Mouse (Mus musculus): Measurements from ENCODE around the gene Ndufs4. TPM values are rescaled to one million over a fixed set of nuclear protein-coding genes. Genes with fewer than 3 reads are reported as not detected.
A peak's percentile ranks its signal among the peaks of the same experiment; 100 is the strongest.
"Not testable (repeated sequence)": the region's sequence is repeated elsewhere in the genome, so short reads cannot be mapped to it uniquely, and the experiment has no call there.

The Ndufs4 gene
- polyA plus RNA-seq, 1 experiment: 122 TPM

DNA sequence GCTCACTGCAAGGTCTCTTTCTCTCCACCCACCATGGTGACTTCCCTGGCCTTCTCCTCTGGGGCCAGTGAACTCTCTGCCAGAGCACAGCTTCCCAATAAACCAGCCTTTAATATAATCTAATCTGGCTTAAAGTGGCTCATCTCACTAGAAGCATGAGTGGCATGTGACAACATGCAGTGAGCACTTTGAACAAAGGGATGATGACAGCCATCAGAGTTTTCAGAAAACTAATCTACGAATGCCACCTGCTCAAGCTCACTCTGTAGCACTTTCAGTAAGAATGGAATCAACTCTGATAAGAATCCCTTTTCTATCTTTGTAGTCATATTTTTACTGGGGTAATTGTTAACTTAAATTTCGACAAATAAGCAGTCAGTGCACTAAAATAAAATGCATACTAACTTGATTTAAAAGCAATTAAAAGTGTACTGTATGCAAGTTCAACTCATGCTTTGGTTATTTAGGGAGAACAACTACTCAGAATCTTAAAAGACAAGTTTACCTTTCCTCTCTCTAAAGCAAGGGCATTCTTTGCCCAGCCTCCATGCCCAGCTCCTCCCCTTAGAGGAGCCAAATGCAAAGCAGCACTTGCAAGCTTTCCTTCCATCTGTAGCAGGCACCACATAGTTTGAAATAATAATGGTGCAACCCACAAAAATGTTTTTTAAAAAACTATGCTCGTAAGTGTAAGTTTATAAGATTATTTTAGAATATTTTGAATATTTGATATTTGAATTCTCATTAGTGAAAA, 43.7 kb downstream of the Ndufs4 start:
- no peak for DNase-seq (ENCODE audit: extremely low spot score in 1 of 2, low spot score in 1 of 2)

DNA sequence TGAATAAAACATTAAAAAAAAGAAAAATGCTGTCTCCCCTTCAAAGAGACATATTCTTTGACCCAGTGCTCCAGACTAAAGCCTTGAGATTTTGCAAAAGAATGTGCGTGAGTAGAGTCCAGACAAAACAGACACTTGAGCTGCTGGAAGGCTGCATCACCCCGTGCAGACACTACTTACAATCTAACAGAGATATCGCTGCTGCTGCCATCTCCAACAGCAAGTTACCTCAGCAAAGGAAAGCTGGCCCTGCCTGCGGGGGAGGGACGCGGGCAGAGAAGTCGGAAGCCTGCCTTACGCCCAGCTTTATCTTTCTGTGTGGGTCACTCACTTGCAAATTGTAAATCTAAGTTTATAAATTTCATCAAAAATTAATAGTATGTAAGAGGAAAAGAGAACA, 45.1 kb downstream of the Ndufs4 start:
- DNase-seq (ENCODE audit: extremely low spot score in 1 of 2, low spot score in 1 of 2): no peak

DNA sequence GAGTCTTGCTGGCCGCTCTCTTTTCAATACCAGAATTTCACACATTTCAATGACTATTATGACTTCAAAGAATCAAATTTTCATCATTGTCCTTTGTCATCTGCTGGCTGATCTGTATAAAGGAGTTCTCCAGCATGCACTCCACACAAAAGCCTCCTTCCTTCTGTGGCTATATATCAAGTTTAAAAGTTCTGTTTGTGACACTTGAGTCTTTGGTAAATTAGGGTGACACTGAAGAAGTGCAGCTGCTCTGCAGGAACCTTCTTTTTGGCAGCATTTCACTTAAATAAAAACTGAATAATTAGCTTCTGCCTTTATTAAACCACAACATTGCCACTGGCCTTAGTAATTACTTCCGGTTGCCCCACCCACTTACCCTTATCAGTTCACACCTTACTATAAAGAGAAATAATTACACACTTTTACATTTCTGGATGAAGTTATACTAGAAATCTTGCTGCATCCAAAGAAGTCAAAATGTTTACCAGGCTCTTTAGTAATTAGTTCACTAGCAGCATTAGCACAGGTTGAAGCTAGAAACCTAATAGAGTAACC, 68.1 kb downstream of the Ndufs4 start:
- no peak for DNase-seq (ENCODE audit: extremely low spot score in 1 of 2, low spot score in 1 of 2)

DNA sequence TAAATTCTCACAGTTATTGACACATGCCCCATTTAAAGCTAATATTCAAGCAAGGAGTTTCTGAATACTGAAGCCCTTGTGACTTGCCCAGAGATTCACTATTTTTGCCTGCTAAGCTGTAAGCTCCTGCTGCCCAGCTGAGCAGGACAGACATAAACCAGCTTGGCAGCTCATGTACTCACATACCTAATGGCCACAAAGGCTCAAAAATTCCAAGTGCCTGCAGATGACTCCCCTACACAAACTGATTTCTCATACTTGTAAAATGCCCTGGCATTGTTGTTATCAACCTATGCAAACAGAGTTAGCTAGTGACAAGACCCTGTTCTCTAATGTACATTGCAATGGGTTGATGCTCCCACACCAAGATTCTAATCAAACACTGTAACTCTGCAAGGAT, 68.9 kb downstream of the Ndufs4 start:
- no peak for DNase-seq (ENCODE audit: extremely low spot score in 1 of 2, low spot score in 1 of 2)

DNA sequence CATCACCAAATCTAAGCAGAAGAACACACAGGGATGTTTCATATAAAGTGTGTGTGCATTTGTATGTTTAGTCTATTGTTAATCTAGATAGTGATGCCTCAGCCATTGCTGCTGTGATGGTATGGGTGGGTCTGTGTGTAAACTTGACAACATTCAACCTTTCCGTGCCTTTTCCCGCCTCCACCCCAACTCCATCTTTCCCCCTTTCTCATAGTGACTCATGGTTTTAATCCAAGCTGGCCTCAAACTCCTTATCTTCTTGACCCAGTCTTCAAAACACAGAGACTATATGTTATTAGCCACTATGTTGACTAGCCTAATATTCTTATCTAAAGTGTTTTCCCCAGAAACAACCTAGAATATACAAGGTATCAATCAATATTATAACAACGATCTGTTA, 72.7 kb downstream of the Ndufs4 start:
- no peak for DNase-seq (ENCODE audit: extremely low spot score in 1 of 2, low spot score in 1 of 2)

DNA sequence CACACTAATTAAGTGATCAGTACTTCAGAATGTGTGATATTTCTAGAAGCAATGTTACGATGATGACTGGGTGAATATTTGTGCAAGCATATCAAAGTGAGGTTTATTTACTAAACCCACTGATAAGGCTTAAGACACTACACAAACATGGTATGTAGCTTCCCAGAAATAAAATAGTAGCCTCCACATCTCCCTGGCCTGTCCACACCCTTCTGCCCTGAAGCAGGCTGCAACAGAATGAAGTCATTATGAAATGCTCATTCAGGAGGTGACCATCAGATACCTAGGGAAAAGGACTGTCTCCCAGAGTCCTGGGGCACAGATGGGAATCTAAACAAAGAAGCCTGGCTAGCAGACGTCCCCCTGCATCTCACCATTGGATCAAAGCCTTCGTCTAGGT, 73.1 kb downstream of the Ndufs4 start:
- no peak for DNase-seq (ENCODE audit: extremely low spot score in 1 of 2, low spot score in 1 of 2)

DNA sequence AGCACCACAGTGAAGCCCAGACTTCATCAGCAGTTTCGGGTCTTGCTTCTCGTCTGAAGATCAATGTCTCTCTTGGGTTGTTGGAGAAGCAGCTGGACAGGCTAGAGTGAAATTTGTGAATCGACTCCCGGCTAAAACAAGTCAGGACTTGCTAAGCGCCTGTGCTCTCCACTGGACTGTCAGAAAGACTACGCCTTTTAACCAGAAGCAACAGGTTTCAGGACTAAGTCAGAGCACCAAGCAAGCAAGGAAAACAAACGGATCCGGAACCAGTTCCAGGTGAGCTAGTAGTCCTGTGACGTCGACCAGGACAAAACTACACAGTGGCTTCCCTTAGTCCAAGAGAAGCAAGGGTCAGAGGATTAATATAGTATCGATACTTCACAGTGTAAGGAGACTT, 77.5 kb downstream of the Ndufs4 start:
- no peak for DNase-seq (ENCODE audit: extremely low spot score in 1 of 2, low spot score in 1 of 2)

DNA sequence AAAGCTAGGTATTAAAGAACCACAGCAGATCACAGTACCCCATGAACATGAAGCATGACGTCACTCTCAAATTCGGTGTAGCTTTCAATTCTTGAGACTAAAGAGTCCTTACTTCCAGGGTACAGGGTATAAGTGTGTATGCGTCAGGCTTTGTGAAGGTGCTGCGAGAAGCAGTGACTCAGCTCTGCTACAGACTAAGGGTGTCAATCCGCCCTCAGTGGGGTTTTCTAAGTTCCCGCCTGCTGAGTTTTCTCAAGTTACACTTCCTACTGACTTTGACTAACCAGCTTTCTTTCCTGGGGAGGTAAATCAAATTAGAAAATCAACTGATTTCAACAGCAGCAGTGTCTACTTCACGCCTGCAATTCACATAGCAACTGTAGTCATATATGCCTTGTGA, 83.4 kb downstream of the Ndufs4 start:
- DNase-seq (ENCODE audit: extremely low spot score in 1 of 2, low spot score in 1 of 2): peak in 1 of 2 experiments; percentile 57

DNA sequence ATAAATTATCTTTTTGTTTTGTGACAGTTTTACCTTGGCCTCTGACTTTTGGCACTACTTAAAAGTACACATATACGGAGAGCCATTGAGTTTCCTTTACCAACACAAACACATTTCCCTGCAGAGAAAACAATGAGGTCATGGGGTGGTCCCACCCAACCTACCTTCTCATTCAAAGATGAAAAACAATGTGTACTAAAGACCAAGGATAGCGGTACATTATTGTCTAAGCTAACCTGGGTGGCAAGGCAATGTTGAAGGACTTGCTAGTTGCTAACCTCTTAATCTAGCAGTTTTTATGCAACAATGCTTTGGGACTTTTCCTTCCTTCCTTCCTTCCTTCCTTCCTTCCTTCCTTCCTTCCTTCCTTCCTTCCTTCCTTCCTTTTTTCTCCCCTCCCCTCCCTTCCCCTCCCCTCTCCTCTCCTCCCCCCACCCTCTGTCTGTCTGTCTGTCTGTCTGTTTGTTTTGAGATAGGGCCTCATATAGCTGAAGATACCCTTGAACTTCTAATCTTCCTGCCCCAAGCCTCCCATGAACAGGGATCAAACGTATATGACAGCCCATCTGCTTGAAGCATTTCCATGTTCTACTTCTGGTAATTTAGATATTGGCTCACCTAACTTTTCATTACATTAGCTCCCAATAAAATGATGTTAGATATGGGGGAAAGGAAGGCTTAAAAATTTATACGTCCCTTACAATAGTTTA, 84.4 kb downstream of the Ndufs4 start:
- no peak for DNase-seq (ENCODE audit: extremely low spot score in 1 of 2, low spot score in 1 of 2)

DNA sequence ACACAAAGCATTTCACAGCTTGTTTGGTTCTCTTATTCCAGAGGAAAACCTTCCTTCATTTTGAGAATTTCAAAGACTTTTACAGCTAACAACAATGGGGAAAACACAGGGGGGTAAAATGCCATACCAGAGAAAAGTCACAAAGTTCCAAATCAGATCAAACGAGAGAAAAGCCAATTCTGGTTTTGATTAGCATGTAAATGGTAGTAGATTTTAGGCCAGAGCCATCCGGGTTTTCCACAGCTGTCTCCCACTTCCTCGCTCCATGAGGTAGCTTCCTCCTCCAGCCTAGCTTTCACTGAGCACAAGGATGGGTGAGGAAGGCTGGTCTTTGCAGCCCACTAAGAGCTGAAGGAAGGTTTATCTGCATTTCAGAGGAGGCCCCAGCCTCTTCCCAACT, 90.3 kb downstream of the Ndufs4 start:
- no peak for DNase-seq (ENCODE audit: extremely low spot score in 1 of 2, low spot score in 1 of 2)

DNA sequence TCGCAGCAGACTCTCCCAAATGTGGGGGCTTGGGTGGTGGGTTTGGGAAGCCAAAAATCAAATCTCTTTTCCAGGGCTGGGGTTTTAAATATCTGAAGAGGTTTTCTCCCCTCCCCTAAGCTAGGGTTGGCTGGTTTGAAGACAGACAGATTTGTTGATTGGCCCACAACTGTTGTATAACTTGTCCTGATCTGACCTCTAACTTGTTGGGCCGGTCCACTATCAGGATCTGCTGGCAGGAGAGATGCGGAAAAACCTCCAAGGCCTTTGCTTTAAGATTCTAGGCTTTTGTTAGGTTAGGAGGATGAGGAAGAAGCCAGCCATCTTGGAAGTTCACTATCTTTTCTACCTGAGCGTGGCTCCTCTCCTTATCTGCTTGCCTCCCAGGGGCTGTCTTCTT, 91.5 kb downstream of the Ndufs4 start:
- DNase-seq (ENCODE audit: extremely low spot score in 1 of 2, low spot score in 1 of 2): no peak

DNA sequence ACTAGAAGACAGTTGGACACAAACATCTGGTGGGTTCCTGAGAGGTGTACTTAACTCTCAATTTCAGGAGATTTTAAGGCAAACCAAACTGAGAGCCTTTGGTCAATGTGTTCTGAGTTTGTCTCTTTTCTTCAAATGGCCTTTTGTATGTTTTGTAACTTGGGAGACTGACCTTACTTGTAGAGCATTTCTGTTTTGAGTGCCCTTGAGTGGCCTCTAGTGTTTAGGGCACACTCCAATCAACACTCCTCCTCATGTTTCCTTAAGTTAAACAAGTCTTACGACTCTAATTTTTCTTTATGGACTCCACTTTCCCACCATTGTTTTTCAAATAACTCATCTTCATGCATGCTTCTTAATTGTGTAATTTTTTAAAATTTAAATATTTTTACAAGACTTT, 98.6 kb downstream of the Ndufs4 start:
- DNase-seq (ENCODE audit: extremely low spot score in 1 of 2, low spot score in 1 of 2): no peak

DNA sequence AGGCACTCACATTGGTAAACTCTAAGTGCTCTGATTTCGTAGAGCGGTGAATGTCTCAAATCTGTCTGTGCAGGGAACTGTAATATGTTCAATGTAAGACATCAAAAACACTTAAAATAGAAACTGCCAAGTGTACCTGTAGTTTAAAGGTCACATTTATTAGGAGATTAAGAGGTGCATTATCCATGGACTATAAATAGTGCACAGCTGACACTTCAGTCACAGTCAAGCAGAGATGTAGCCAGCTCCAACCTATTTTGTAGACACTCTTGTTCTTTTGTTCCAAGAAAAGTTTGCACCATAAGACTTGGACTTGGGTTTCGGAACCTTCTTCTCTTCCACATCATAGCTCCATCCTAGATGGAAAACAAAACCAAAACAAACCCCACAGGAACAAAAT, 99.5 kb downstream of the Ndufs4 start:
- DNase-seq (ENCODE audit: extremely low spot score in 1 of 2, low spot score in 1 of 2): no peak

DNA sequence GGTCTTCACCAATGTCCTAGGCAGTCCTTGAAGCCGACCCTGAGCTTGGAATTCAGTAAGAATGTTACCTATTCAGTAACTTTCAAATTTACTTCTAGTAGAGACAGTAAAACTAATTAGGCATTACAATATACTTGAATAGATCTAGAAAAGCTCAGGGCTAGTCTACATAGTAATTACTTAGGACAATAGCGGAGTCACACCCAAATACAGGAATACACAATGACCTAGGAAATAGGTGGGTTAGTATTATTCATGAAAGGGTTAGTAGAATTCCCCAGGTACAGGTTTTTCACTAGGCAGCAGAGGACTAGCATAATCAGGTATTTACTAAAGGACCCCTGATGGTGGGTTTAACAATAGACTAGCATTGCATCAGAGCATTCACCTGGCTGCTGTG, 109.4 kb downstream of the Ndufs4 start:
- DNase-seq (ENCODE audit: extremely low spot score in 1 of 2, low spot score in 1 of 2): not testable (repeated sequence)

DNA sequence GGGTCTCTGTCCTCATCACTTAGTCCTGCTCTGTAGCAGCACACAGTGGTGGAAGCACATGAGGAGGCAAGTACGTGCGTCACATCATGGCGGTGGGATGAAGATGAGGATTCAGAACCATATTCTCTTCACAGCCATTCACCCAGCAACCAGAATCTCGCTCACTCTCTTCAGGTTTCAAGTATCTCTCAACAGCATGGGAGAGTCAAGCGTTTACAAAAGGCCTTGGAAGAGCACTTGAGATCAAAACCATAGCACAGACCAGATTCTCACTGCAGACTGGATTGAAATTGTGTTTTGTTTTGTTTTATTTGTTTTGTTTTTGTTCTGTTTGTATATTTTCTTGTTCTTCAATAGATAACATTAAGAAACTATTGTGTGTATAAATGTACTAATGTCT, 110.8 kb downstream of the Ndufs4 start:
- DNase-seq (ENCODE audit: extremely low spot score in 1 of 2, low spot score in 1 of 2): no peak

DNA sequence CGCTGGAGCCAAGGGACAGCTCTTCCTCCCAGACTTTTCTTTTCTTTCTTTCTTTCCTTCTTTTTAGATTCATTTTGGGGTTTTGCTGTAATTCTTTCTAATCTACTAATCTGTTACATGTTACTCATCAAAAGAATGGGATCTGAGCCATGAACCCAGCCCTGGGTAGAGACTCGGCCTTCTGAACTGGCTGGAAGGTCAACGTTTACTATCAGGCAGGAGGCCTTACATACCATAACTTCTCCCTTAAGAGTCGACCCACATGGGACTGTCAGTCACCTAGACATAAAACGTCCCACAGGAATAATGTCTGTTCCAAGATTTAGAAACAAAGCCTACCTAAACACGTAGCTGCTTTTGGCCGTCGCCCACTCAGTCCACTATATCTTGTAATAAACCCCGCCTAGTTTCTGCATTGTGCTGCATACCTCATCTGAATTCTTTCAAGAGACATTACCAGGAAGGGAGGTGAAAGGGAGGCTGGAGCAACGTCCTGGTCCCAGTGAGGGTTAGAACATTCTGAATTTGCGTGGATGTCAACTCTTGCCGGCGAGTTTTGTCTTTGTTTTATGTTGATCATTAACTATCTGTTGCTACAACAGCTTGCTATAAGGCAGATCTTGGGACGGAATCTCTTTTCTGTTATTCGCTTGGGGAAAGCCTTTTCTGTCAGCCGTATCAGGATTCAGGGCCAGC, 116.5 kb downstream of the Ndufs4 start:
- no peak for DNase-seq (ENCODE audit: extremely low spot score in 1 of 2, low spot score in 1 of 2)

DNA sequence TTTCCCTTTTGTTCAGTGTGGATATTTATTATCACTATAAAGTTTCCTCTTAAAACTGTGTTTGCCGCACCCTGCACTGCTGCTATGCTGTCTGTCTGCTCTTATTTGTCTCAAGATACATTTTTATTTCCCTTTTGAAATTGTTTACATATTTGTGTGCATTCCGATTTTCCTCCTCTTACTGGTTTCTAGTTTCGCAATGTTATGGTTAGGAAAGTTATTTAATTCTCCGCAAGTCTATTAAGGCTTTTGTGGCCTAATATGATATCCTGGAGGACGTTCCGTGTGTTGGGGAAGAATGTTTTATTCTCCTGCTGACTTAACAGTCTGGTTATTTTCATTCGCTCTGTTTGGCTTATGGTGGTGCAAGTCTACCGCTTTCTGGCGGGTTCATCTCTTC, 120.3 kb downstream of the Ndufs4 start:
- no peak for DNase-seq (ENCODE audit: extremely low spot score in 1 of 2, low spot score in 1 of 2)

DNA sequence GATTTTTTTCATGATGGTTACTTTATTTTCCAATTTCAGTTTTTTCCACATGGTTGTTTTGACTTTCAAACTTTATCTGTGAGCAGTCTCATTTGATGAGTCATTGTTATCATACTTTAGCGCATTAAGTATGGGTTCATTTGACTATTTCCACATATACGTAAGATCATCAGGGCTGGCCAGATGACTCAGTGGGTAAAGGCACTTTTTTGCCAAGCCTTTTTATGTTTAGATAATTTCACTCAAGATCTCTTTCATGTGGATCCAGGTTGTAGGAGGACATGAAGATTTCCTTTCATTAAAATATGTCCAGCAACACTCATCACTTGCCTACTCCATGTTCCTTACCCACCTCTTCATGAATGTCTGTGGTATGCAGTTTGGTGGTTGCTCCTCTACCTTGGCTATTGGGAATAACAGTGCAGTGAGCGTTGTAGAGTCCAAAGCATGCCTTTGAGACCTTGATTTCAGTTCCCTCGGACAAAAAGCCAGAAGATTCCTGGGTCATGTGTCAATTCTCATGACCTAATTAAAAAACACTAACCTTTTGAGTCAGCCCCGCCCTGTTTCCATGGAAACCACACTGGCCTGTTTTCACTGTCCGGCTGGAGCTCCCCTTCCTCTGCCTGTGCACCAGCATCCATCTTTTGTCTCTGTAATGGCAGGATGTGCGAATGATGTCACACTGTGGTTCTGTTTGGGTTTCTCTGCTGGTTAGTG, 127.4 kb downstream of the Ndufs4 start:
- DNase-seq (ENCODE audit: extremely low spot score in 1 of 2, low spot score in 1 of 2): no peak

DNA sequence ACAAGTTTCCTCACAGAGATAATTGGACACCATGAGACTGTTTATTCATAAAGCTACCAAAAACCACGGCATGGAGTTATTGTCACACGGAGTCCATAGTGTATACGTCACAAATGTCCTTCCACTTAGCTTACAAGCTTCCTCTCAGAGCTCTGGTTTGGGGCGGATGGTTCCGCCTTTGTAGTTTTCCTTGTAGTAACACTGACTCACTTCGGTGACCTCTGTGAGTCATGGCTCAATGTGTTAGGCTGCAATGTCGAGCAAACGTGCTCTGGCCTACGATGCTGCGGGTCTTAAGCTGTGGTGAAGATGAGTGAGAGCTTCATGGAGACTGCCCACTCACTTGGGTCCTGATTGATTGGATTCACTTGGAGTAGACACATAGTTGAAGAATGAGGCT, 133.4 kb downstream of the Ndufs4 start:
- no peak for DNase-seq (ENCODE audit: extremely low spot score in 1 of 2, low spot score in 1 of 2)

Measured in frontal cortex, adult 2 months (tissue).